Mouse (Mus musculus) midbrain, embryonic 16.5 days (tissue): ENCODE data around the gene Nfix. TPM values are rescaled to one million over a fixed set of nuclear protein-coding genes. Genes with fewer than 3 reads are reported as not detected.

Experiments
- ATAC-seq: fragments of 200-750 bp; cut with Nextera tagmentation; 2 replicates; pipeline ENCODE4 v1.8.0; 2017; ENCODE audit warnings: moderate TSS enrichment
- H3K27ac ChIP-seq: fragments of 300-500 bp; sonication (generic); 2 replicates; pipeline ENCODE4 v1.5.1; 2014; ENCODE audit warnings: mild to moderate bottlenecking, low read length, mixed read lengths
- H3K27me3 ChIP-seq: fragments of 300-500 bp; sonication (generic); 2 replicates; pipeline ENCODE4 v1.6.1; 2014; ENCODE audit warnings: low read depth, low read length, mixed read lengths; ENCODE audit not compliant: control insufficient read depth, insufficient read depth
- H3K36me3 ChIP-seq: fragments of 300-500 bp; sonication (generic); 2 replicates; pipeline ENCODE4 v1.6.1; 2014; ENCODE audit warnings: mild to moderate bottlenecking, low read length, moderate library complexity, mixed read lengths; ENCODE audit not compliant: control insufficient read depth, insufficient read depth
- H3K4me1 ChIP-seq: fragments of 300-500 bp; sonication (generic); 2 replicates; pipeline ENCODE4 v1.6.1; 2014; ENCODE audit warnings: mild to moderate bottlenecking, low read length, mixed read lengths; ENCODE audit not compliant: control insufficient read depth, insufficient read depth
- H3K4me2 ChIP-seq: fragments of 300-500 bp; sonication (generic); 2 replicates; pipeline ENCODE4 v1.6.1; 2014; ENCODE audit warnings: mild to moderate bottlenecking, low read length, mixed read lengths
- H3K4me3 ChIP-seq: fragments of 300-500 bp; sonication (generic); 2 replicates; pipeline ENCODE4 v1.5.1; 2014; ENCODE audit warnings: low read depth, mild to moderate bottlenecking, low read length, moderate library complexity, mixed read lengths
- H3K9ac ChIP-seq: fragments of 300-500 bp; sonication (generic); 2 replicates; pipeline ENCODE4 v1.6.1; 2014; ENCODE audit warnings: low read depth, low read length, mixed read lengths
- H3K9me3 ChIP-seq: fragments of 300-500 bp; sonication (generic); replicated peaks from 2 replicates; pipeline ENCODE4 v1.6.1; 2014; ENCODE audit warnings: mild to moderate bottlenecking, low read length, mixed read lengths; ENCODE audit not compliant: control insufficient read depth, poor library complexity, severe bottlenecking
- WGBS: fragments of 180-500 bp; shearing (Covaris S2); extraction: QIAGEN DNeasy Blood & Tissue Kit; methylation state at CpG from one replicate; pipeline ENCODE4 v1.1.7; 2014; 5-methylcytosine and 5-hydroxymethylcytosine counted together
- polyA plus RNA-seq: library from polyadenylated mRNA; unstranded; fragments of >200 nt; fragmentation: Nextera tagmentation; extraction: Ambion mirVana; gene quantifications from 2 replicates; pipeline ENCODE4 v1.2.1, GENCODE M21; 2015

The Nfix gene
- polyA plus RNA-seq, 1 experiment from 2014 or later: 55.4 TPM

DNA sequence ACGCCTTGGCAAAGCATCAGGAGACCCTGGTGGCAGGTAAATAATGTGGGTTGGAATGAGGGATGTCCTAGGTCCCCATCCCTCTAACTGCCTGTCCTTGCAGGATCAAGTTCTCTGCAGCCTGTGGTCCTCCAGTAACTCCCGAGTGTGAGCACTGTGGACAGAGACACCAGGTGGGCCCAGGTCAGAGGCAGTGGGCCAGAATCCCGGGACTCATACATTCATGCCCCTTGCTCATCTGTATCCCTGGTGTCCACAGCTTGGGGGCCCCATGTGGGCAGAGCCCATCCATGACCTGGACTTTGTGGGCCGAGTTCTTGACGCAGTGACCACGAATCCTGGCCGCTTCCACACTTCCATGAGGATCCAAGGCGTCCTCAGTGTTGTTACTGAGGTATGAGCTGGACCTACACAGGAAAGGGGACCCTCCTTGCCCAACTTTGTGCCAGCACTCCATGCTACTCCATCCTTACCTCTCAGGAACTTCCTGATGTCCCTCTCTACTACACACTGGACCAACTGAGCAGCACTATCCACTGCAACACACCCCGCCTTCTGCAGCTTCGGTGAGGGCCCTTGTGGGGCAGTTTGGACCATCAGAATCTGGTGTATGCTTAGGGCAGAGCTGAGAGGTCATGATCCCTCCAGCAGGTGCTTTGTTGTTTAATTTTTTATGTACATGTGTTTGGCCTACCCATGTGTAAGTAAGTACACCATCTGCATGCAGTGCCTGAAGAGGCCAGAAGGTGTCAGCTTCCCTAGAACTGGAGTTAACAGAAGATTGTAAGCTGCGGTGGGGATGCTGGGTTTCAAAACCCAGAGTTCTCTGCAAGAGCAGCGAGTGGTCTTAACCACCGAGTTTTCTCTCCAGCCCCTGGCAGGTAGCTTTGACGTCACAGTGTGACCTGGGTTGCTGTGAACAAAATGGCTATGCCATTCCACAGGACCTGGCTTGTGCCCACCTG, 102.7 kb downstream of the Nfix start:
- H3K9ac ChIP-seq: no peak overlapping the region
- H3K27ac ChIP-seq: no peak overlapping the region
- H3K4me3 ChIP-seq: no peak overlapping the region
- WGBS: 88% methylated on average over 14 of the region's 14 CpGs
- ATAC-seq: no peak
- no peaks in the 10 kb centered on the region for H3K9me3 ChIP-seq
- no peaks in the 10 kb centered on the region for H3K4me1 ChIP-seq
- peaks cover 18% of the 10 kb centered on the region for H3K36me3 ChIP-seq
- no peak overlapping the region for H3K4me2 ChIP-seq
- H3K27me3 ChIP-seq: peaks cover 12% of the 10 kb centered on the region

DNA sequence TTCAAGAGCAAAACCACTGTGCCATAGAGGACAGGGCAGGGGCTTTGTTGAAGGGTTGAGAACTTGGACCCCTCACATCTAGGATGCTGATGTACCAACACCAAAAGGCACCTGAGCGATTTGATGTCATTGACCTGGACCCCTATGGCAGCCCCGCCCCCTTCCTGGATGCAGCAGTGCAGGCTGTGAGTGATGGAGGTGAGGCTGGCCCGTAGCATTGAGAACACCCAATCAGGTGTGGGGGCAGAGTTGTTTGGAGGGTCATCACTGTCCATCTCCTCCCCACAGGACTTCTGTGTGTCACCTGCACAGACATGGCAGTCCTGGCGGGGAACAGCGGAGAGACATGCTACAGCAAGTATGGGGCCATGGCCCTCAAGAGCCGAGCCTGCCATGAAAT, 105.0 kb downstream of the Nfix start:
- no peak overlapping the region for H3K4me2 ChIP-seq
- H3K9me3 ChIP-seq: no peaks in the 10 kb centered on the region
- H3K4me3 ChIP-seq: no peak overlapping the region
- H3K4me1 ChIP-seq: peaks cover 4% of the 10 kb centered on the region
- H3K9ac ChIP-seq: no peak overlapping the region
- 94% methylated on average over 6 of the region's 6 CpGs for WGBS
- ATAC-seq: no peak
- no peaks in the 10 kb centered on the region for H3K27me3 ChIP-seq
- no peak overlapping the region for H3K27ac ChIP-seq
- peaks cover 21% of the 10 kb centered on the region for H3K36me3 ChIP-seq

GRCm38 (mm10) chr8:84693332-84693731, 106.8 kb downstream of the Nfix start:
- Histone ChIP-seq H3K27ac (no peak overlapping the region), H3K4me3 (no peak overlapping the region), H3K4me2 (no peak overlapping the region), H3K36me3 (peaks cover 15% of the 10 kb centered on the region), H3K27me3 (no peaks in the 10 kb centered on the region), H3K9me3 (no peaks in the 10 kb centered on the region), H3K4me1 (peaks cover 15% of the 10 kb centered on the region), H3K9ac (no peak overlapping the region)
- no peak for ATAC-seq
- 86% methylated on average over 4 of the region's 4 CpGs for WGBS

DNA sequence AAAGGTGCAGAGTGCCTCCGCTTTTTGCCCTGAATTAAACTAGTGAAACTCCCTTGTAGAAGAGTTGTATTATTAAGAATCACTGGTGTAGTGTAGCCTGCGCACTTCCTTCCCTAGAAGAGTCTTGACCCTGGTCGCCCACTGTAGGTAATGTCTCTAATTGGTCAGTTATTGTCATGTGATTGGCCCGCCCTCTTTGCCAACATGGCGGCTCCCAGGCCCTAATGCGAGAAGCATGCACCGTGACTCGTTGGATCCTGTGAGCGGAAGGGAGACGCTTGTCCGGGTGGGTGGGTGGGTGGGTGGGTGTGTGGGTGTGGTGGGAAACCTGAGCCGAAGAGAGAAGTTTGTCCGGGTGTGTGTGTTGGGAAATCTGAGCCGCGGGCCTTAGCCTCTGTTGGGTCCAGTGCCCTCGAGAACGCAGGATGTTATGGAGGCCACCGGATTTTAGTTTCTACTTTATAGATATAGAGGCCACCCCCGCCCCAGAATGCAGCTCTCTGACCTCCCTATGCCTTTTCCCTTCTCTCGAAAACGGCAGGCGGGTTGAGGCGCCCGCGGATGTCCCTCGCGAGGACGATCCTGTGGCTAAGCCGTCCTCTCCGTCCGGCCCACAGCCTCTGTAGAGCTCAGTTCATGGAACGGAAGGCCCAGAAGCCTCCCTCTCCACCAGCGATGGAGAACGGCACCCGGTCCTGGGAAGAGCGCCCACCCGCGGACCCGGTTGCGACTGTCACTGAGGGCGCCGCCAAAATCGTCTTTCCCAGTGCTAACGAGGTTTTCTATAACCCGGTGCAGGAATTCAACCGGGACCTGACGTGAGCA, 110.8 kb downstream of the Nfix start:
- Histone ChIP-seq H3K27me3 (no peaks in the 10 kb centered on the region), H3K9me3 (no peaks in the 10 kb centered on the region), H3K4me3 (peak overlapping the region; percentile 64), H3K4me2 (peak overlapping the region; percentile 65), H3K36me3 (peaks cover 3% of the 10 kb centered on the region; the same call in 1 of the 2 replicates), H3K4me1 (peaks cover 37% of the 10 kb centered on the region), H3K9ac (peak overlapping the region; percentile 71), H3K27ac (no peak overlapping the region)
- ATAC-seq: peak; percentile 86
- WGBS: under 1% methylated on average over 47 of the region's 47 CpGs

DNA sequence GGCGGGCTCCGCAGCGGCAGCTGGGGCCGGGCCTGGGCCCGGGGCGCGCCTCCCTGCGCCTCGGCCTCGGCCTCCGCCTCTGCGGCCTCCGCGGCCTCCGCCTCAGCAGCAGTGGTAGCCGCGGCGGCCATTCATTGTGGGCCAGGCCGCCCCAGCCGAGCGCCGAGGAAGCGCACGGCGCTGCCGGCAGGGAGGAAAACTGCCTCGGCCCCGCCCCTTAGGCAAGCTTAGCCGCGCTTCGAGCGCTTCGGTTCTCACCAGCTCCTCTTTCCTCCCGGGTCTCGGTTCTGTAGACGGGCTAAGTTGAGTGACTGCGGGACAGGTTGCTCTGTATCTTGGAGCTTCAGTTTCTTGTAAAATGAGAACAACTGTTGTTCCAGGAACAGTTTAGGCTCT, 112.4 kb downstream of the Nfix start, which contains the start of gene Nacc1:
TSS of gene Nacc1 (minus strand) at position 158 of the 396 bp plus-strand sequence.
- Histone ChIP-seq H3K4me3 (peak within 1 kb of the TSS; percentile 100), H3K36me3 (peaks cover 3% of the 10 kb centered on the region; the same call in 1 of the 2 replicates), H3K4me1 (peaks cover 37% of the 10 kb centered on the region), H3K9ac (peak within 1 kb of the TSS; percentile 99), H3K4me2 (peak within 1 kb of the TSS; percentile 92), H3K27me3 (no peaks in the 10 kb centered on the region), H3K27ac (peak within 1 kb of the TSS; percentile 87), H3K9me3 (no peaks in the 10 kb centered on the region)
- under 1% methylated on average over 36 of the region's 37 CpGs for WGBS
- peak; percentile 87 for ATAC-seq

- Histone ChIP-seq H3K36me3 (peaks cover 3% of the 10 kb centered on the region; the same call in 1 of the 2 replicates), H3K9me3 (no peaks in the 10 kb centered on the region), H3K4me1 (peaks cover 37% of the 10 kb centered on the region), H3K4me3 (peak overlapping the region; percentile 100), H3K27ac (peak overlapping the region; percentile 87), H3K27me3 (no peaks in the 10 kb centered on the region), H3K4me2 (peak overlapping the region; percentile 92), H3K9ac (peak overlapping the region; percentile 99)
- ATAC-seq: peak; percentile 19
- WGBS: under 1% methylated on average over 51 of the region's 62 CpGs
Measured at GRCm38 (mm10) chr8:84687003-84687704, 113.0 kb downstream of the Nfix start.

GRCm38 (mm10) chr8:84686191-84687002, 113.7 kb downstream of the Nfix start, which contains the start of gene Trmt1:
TSS of gene Trmt1 (plus strand) at chr8:84686307.
- 8% methylated on average over 19 of the region's 20 CpGs for WGBS
- Histone ChIP-seq H3K4me1 (peaks cover 37% of the 10 kb centered on the region), H3K27ac (peak within 1 kb of the TSS; percentile 87), H3K9me3 (no peaks in the 10 kb centered on the region), H3K36me3 (peaks cover 3% of the 10 kb centered on the region; the same call in 1 of the 2 replicates), H3K9ac (peak within 1 kb of the TSS; percentile 99), H3K27me3 (no peaks in the 10 kb centered on the region), H3K4me2 (peak within 1 kb of the TSS; percentile 92), H3K4me3 (peak within 1 kb of the TSS; percentile 100)
- ATAC-seq: no peak

GRCm38 (mm10) chr8:84684537-84684936, 115.6 kb downstream of the Nfix start:
- no peaks in the 10 kb centered on the region for H3K36me3 ChIP-seq
- H3K4me1 ChIP-seq: peaks cover 28% of the 10 kb centered on the region
- no peak overlapping the region for H3K9ac ChIP-seq
- 36% methylated on average over 3 of the region's 3 CpGs for WGBS
- H3K9me3 ChIP-seq: no peaks in the 10 kb centered on the region
- no peak overlapping the region for H3K4me3 ChIP-seq
- no peaks in the 10 kb centered on the region for H3K27me3 ChIP-seq
- no peak for ATAC-seq
- no peak overlapping the region for H3K4me2 ChIP-seq
- H3K27ac ChIP-seq: no peak overlapping the region
